Mouse (Mus musculus) liver, adult 2 months (tissue): ENCODE data around the gene Grtp1.

Experiments used
- CTCF ChIP-seq: fragments of 200-500 bp; IDR thresholded peaks from 2 replicates; pipeline ENCODE4 v1.5.1; 2011; ENCODE audit warnings: low read depth, low read length, control low read depth
- POLR2A ChIP-seq: fragments of 200-500 bp; IDR thresholded peaks from 2 replicates; pipeline ENCODE4 v1.6.1; 2011; ENCODE audit warnings: low read length, control low read depth; ENCODE audit not compliant: insufficient read depth; ENCODE audit errors: extremely low read depth

GRCm38 (mm10) chr8:13203472-13203871 is 3.1 kb upstream of the Grtp1 start:
- no peak for TF ChIP-seq CTCF
- no peak for TF ChIP-seq POLR2A
